Mouse (Mus musculus) embryonic stem cell, embryonic (primary cell): ENCODE data around the gene Plxnd1.

Experiments
- CTCF ChIA-PET, 4 experiments: fragments of 300-600 bp in 2 of 4; fragments of 350-600 bp in 2 of 4; sonication (Branson Sonifier 250); formaldehyde crosslinking; loops; one replicate each; lab custom pipeline; 2022; ENCODE audit warnings: inconsistent platforms in 2 of 4; lab: Charles Lee
- POLR2A ChIA-PET, 4 experiments: fragments of 300-600 bp in 2 of 4; fragments of 350-600 bp in 2 of 4; sonication (Branson Sonifier 250); formaldehyde crosslinking; loops; one replicate each; lab custom pipeline; 2022; ENCODE audit warnings: antibody characterized with exemption in 4 of 4, inconsistent platforms in 1 of 4; lab: Charles Lee

Plxnd1 gene

DNA sequence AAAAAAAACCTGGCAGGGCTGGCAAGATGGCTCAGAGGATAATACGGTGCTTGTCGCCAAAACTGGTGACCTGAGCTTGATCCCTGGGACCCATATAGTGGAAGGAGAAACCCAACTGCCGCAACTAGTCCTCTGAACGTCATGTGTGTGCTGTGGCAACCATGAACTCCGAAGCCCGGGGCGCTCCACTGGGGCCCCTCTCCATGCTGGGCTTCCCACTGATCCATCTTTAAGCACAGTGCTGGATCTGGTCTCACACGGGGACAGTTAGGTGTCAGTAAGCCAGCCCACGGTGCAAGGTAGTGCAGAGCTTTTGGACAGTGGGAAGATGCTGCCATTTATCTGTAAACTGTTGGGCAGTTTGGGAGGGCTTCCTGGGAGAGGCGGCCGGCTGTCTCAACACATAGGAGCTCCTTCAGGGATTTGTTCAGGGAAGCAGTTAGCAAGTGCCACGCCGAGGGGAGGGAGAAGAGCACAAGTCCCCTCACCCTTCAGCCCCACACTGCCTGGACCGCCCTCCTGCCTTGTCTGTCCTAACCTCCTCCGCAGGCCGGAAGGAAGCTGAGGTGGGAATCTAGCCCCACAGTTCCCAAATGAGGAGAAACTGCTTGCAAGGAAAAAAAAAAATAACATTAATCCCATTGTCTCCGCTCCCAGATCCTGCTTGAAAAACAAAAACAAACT is 10.6 kb upstream of the Plxnd1 start:
- ChIA-PET POLR2A (interaction anchor here in 3 of 4 experiments (0.6 to 1.5 kb wide), 6 partner anchors 8 to 329 kb away, joined by 3 to 5 read pairs (median 3); partner anchors contain the start of gene Raf1 (in 1 of the 3)), CTCF (interaction anchor here in 3 of 4 experiments (0.6 to 2.2 kb wide), 7 partner anchors 19 to 152 kb away, joined by 3 to 7 read pairs (median 3); partner anchors contain the start of genes Ift122 (in 1 of the 3) and Mbd4 (in 1 of the 3))

DNA sequence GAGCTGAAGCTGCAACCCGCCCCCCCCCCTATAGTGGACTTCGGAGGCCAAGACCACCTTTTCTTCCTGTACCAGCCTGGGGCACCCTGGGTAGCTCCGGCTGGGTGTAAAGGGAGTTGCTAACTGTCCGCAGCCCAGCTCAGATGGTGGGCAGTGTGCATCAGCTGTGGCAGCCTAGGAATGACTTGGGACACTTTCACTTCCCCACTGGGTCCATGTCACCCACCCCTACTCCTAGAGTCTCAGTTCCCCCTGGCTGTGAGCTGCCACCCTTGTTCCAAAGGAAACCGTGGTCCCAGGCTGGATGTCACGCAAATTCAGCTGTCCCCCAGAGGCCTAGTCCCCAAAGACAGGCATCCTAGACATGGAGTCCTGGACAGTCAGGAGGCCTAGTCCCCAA is 9.9 kb upstream of the Plxnd1 start:
- POLR2A ChIA-PET: interaction anchor here in 2 of 4 experiments (0.6 to 1.5 kb wide), 3 partner anchors 9 to 329 kb away, joined by 3 to 4 read pairs (median 3); partner anchors contain the start of gene Raf1 (in 1 of the 2)
- CTCF ChIA-PET: interaction anchor here in 2 of 4 experiments (0.6 to 2.2 kb wide), 2 partner anchors 18 to 116 kb away, joined by 4 to 7 read pairs; no protein-coding TSS in a partner anchor

DNA sequence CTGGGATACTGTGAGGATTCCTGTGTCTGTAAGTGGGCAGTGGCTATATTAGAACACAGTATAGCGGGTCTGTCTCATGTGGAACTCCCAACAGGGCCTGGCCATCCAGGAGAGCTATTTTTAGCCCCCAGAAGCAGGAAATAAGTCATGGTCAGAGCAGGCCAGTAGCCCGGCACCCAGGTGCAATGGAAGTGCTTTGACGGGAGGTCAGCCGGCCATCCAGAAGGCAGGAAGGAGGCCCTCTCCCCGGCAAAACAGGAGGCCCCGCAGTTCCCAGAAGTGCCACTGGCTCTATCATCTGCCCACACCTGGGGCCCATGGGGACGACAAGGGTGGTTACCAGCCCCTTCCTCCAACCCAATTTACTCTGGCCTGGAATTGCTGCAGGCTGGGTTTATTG is 9.3 kb upstream of the Plxnd1 start:
- ChIA-PET POLR2A (interaction anchor here in 2 of 4 experiments (0.6 kb wide), 3 partner anchors 8 to 17 kb away, joined by 3 to 12 read pairs (median 3); partner anchors contain the start of gene Plxnd1 (in 1 of the 2)), CTCF (interaction anchor here in 1 of 4 experiments (0.5 to 2.2 kb wide), 2 partner anchors 116 to 1825 kb away, joined by 3 to 7 read pairs; no protein-coding TSS in a partner anchor)

DNA sequence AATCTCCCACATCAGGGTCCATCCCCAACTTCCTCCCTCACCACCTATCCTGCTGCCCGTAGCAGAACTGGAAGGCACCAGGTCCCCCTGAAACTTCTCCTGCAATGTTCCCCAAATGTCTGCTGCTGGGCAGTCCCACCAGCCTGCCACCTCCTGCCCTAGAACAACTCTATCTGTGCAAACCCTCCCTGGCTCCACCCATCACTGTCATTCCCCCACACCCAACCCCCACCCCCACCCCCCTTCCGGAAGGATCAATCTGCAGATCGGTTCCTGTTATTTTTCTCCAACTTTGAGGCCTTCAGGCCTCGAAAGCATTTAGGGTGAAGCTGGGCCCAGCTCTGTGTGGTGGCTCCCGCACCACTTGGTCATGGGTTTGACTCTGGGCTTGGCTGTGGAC is 8.7 kb upstream of the Plxnd1 start:
- CTCF ChIA-PET: no interaction called here
- POLR2A ChIA-PET: interaction anchor here in 1 of 4 experiments (0.6 kb wide), 2 partner anchors 9 to 16 kb away, joined by 3 to 12 read pairs; partner anchors contain the start of gene Plxnd1

DNA sequence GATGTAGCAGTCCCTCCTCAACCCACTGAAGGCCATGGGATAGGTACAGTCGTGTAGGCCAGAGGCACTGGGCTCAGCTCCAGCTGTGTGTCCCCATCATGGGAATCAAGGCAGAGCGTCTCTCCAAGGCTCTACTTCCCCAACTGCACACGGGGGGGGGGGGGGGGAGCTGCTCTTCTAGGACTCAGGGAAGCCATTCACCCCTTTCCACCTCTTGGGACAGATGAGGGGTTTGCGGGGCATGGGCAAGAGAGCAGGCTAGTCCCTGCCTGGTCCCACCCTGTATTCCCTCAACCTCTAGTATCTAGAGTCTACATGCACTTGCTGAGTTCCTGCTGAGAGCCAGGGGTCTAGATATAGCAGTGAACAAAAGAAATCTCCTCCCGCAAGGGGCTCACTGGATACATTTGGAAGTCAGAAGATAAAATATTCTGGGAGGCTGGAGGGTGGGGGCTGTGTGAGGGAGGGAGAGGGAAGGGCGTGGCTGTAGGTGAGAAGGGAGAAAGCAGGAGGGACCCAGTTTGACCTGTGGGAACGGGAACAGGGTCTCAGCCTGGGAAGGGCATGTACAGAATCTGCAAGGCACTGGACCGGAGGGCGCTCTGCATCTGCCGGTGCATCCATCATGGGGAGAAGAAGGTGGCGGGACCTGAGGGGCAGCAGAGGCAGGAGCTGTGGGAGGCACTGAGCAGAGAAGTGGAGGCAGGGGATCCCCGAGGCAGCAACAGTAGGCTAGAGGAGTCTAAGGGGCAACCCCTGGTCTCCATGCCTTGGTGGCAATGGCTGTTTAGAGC is 7.7 kb upstream of the Plxnd1 start:
- CTCF ChIA-PET: interaction anchor here in 1 of 4 experiments (0.5 kb wide), 1 partner anchor 46 kb away, joined by 3 read pairs; no protein-coding TSS in a partner anchor
- POLR2A ChIA-PET: interaction anchor here in 2 of 4 experiments (0.6 kb wide), 3 partner anchors 47 to 166 kb away, joined by 3 to 5 read pairs (median 3); partner anchors contain the start of gene Efcab12 (in 1 of the 2)

DNA sequence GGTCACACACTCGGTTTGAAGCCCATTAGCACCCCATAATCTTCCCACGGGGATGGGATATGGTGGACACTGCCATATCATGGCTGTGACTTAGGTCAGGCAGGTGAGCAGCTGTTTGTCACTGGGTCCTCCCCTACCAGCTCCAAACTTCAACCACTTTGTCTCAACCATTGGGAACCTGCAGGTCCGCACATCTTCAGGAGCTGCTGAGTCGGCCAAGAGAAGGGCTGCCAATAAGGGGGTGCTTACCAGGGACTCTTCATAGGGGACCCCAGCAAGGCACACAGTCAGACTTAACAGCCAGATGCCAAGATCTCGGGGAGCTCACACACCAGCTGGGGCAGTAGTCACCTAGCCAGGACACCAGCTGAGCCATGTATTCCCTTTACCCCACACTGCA is 6.0 kb upstream of the Plxnd1 start:
- POLR2A ChIA-PET: interaction anchor here in 1 of 4 experiments (0.6 kb wide), 1 partner anchor 13 kb away, joined by 4 read pairs; no protein-coding TSS in a partner anchor
- CTCF ChIA-PET: no interaction called here

DNA sequence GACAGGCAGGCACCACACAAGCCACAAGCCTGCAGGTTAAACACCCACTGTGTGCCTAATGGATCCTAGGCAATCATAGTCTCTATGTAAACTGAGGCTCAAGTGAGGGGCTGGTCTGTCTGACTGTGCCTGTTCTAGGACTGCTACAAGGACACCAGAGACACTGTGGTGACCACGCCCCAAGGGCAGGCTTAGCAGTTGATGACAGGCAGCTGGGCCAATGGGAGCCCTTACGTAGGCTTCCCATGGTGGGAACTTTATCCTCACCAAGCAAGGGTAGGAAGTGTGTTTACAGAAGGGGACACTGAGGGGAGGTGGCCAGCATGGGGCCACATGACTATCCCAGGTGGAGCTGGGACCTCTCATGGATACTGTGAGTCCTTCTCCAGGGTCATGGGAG is 4.4 kb upstream of the Plxnd1 start:
- ChIA-PET POLR2A (interaction anchor here in 3 of 4 experiments (0.6 to 1.3 kb wide), 3 partner anchors 146 to 736 kb away, joined by 3 read pairs; partner anchors contain the start of genes Ift122 (in 1 of the 3) and Mbd4 (in 1 of the 3)), CTCF (interaction anchor here in 1 of 4 experiments (0.6 kb wide), 1 partner anchor 167 kb away, joined by 4 read pairs; no protein-coding TSS in a partner anchor)

DNA sequence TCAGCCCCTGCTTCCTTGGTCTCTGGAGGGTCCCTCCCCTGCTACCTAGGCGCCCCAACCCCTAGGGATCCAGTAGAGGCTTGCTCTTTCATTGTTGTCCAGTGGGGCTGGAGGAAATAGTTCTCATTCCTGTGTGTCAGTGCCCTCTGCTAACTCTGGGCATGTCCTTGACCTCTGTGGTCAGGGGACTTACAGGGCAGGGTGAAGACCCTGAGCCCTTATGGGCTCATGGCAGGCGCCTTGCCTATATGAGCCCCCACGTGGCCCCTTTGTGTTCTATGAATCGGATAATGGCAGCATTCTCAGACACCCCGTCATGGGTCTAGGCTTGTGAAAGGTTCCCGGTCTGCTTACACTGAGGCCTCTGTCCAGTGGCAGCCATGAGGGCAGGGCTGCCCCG is 4.0 kb upstream of the Plxnd1 start:
- POLR2A ChIA-PET: no interaction called here
- CTCF ChIA-PET: interaction anchor here in 1 of 4 experiments (0.7 kb wide), 1 partner anchor 98 kb away, joined by 3 read pairs; no protein-coding TSS in a partner anchor

DNA sequence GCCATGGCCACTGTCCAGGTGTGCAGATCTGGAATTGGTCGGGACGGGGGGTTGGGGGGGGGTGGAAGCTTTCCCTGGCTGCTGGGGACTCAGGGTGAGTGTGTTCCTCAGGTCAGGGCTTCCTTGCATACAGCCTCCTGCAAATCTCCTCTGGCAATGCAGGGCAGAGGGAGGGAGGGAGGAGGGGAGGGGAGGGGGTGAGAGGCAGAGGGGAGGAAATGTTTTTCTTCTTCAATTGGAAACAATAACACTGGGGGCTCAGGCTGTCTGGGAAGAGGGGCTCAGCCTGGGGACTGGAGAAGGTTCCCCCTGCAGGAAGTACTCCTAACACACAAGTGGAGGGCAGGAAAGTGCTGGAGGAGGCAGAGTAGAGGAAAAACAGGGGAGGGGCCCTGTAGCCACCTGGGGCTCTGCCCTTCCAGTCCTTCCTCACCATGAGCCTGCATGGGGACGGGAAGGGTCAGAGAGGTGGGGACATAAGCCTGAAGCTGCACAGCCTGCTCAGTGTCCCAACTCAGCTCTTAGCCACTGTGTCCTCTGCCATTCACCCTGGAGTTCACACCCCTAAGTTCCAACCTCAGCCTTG is 3.0 kb upstream of the Plxnd1 start:
- ChIA-PET CTCF (interaction anchor here in 1 of 4 experiments (0.5 to 0.7 kb wide), 2 partner anchors 97 to 423 kb away, joined by 3 to 7 read pairs; no protein-coding TSS in a partner anchor), POLR2A (interaction anchor here in 2 of 4 experiments (0.7 to 1.7 kb wide), 4 partner anchors 9 to 120 kb away, joined by 3 to 8 read pairs (median 4); no protein-coding TSS in a partner anchor)

DNA sequence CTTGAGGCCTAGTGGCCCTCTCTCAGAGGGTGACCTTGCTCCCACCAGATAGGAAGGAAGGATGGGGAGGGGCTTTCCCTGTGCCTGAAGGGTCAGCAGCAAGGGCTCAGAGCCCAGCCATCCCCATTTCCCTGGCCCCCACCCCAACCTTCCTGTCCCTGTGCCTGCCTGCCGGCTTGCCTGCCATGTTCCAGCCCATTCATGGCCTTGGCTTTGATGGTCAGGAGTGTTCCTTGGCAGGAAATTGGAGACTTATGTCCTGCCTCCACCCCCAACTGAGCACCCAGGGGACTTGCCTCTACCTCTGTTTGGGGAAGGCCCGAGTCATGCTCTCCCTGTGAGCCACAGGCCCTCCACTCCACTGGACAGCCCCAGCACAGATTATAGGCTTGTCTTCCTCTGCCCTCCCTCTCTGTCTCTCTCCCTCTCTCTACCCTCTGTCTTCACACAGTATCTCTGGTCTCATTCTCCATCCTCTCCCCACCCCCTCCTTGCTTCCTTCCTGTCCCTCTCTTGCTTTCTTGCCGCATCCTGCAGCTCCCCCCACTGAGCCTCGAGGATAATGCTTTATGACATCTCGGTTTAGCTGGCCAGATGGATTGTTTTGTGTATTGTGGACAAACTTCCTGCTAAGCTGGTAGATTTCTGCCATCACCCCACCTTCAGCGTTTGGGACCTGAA is 1.5 kb upstream of the Plxnd1 start:
- POLR2A ChIA-PET: interaction anchor here in 1 of 4 experiments (0.6 to 0.7 kb wide), 2 partner anchors 8 to 269 kb away, joined by 3 read pairs; no protein-coding TSS in a partner anchor
- CTCF ChIA-PET: interaction anchor here in 1 of 4 experiments (0.7 kb wide), 1 partner anchor 13 kb away, joined by 3 read pairs; no protein-coding TSS in a partner anchor

DNA sequence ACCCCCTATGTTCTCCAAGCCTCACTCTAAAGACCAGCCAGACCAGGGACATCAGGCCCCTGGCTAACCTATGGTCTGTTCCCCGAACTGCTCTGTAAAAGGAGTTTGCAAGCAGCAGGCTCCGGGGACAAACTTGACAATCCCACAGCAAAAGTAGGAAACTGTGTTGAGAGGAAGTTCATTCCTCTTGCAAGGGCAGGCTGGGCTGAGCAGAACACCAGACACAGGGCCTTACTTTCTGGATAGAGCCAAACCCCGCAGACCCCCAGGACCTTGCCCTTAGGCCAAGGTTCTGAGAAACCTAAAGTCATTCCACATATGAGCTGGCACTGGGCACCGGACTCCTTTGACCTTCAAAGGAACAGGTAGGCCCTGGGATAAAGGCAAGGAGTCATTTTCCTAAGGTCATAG is 731 bp upstream of the Plxnd1 start:
- ChIA-PET POLR2A (interaction anchor here in 3 of 4 experiments (0.6 to 1.8 kb wide), 8 partner anchors 9 to 198 kb away, joined by 3 to 5 read pairs (median 4); partner anchors contain the start of genes Ift122 (in 1 of the 3) and Mbd4 (in 1 of the 3)), CTCF (interaction anchor here in 2 of 4 experiments (0.7 to 1.0 kb wide), 2 partner anchors 11 to 12 kb away, joined by 3 to 4 read pairs; no protein-coding TSS in a partner anchor)

DNA sequence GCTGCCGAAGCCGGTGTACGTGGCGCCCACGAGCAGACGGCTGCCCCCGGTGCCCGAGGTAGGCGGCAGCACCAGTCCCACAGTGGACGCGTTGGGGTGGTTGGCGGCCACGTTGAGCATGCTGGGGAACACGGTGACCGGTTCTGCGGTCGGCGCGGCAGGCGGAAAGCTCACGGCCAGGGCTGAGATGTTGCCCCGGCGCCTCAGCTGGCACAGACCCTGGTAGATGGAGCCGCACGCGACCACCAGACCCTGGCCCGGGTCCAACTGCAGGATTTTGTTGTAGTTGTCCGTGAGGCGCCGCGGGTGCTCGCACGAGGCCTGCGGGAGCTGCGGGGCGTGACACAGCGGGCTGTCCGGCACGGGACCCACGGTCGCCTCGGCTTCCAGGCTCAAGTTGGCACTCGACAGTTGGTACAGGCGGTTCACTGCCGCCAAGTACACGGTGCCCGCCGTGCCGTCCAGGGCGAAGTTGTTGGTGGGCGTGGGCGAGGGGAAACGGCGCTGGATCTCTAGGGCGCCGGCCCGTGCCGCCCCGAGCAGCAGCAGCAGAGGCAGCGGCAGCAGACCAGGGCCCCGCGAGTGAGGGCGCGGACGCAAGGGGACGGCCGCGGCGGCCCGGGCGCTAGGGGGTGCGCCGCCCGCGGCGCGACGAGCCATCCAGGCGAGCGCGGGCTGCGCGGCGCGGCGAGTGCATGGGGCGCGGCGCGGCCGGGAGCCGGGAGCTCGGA is 494 bp downstream of the Plxnd1 start:
- ChIA-PET CTCF (interaction anchor here in 3 of 4 experiments (0.6 to 1.1 kb wide), 4 partner anchors 13 to 106 kb away, joined by 3 to 4 read pairs (median 4); no protein-coding TSS in a partner anchor), POLR2A (interaction anchor here in 3 of 4 experiments (0.7 to 2.0 kb wide), 9 partner anchors 9 to 200 kb away, joined by 3 to 12 read pairs (median 4); partner anchors contain the start of genes Efcab12 (in 1 of the 3), Ift122 (in 1 of the 3), Mbd4 (in 1 of the 3) and Rpl32 (in 1 of the 3))

DNA sequence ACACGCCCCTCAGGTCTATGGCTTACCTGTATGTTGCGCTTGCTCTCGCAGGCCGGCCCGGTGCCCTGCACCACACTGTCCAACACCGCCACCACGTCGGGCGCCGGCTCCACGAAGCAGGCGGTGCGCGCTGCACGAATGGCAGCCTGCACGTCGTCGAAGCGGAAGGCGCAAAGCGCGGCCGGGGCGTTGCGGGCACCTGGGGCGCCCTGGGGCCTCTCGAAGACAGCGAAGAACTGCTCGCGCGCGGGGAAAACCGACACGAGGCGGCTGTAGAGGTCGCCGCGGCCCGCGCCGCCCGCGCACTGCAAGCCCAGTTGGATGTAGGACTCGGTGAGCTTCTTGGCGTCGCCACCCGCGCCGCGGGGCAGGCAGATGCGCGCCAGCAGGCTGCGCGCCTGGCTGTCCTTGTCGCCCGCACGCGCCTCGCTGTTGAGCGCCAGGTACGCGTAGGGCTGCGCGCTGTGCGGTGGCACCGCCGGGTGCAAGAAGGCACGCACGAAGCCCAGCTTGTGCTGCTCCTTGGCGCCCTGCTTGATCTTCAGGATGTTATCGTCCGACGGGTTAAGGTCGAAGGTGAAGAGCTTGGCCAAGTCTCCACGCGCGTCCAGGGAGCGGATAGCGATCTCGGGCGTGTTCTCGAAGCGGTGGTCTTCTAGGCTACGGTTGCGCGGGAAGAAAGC is 1.2 kb downstream of the Plxnd1 start:
- ChIA-PET POLR2A (interaction anchor here in 3 of 4 experiments (0.6 to 2.0 kb wide), 5 partner anchors 8 to 155 kb away, joined by 3 to 6 read pairs (median 5); partner anchors contain the start of gene Efcab12 (in 1 of the 3)), CTCF (interaction anchor here in 2 of 4 experiments (0.6 to 1.1 kb wide), 2 partner anchors 12 to 105 kb away, joined by 3 to 4 read pairs; no protein-coding TSS in a partner anchor)

DNA sequence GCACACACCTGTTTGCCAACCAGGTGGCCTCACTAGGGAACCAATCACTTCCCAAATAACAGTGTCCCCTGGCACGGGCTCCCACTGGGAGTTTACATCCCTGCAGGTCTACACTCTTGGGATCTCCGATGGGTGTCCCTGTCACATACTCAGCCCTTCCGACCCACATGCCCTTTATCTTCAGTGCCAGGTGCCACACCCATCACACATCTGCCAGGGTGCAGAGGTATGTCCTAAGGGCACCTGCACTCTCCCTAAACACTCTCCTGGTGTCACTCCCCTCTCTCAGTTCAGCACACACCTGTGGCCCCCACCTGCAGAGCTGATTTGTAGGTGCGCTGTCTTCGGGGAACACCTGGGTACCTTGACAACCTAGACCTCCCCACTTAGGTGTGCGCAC is 1.8 kb downstream of the Plxnd1 start:
- ChIA-PET POLR2A (interaction anchor here in 1 of 4 experiments (2.0 kb wide), 1 partner anchor 105 kb away, joined by 6 read pairs; no protein-coding TSS in a partner anchor), CTCF (no interaction called here)

DNA sequence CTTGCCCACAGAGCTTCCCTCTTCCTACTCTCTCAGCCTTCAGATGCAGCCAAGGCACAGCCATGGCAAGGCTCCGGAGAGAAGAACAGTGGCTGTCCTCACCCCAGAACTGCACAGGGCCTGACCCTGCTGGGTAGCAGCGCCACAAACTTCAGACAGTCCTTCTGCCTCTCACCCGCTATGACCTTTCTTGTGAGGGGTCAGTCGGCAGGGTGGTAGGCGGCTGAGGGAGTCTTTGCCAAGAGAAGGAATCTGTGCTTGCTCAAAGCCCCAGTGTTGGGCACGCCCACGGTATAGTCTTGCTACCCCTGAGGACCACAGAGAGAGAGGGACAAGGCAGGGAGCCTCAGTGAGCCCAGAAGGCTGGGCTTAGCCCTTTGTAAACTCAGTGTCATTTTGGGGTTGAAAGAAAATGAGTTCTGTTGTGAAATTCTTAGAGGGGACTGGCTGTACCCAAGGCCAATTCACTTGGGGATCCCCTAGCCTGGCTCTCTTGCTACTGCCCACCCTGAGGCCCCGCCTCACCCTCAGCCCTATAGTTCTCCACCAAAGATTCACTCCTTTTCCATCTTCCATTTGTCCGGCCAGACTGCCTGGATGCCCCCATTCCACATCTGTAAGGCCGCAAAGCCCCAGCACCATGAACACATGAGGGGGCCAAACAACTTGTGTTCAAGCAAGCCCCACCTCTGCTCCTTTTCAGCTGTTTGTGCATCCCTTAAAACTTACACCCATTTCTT is 2.8 kb downstream of the Plxnd1 start:
- CTCF ChIA-PET: no interaction called here
- POLR2A ChIA-PET: no interaction called here
